Mouse (Mus musculus) heart, postnatal 36 days (tissue): Measurements from ENCODE around the gene Amd1. TPM values are rescaled to one million over a fixed set of nuclear protein-coding genes. Genes with fewer than 3 reads are reported as not detected.

Experiments
- DNase-seq, 2 experiments: peaks; one replicate each; pipeline ENCODE4 v3.0.0; 2021 to 2022
- intact Hi-C: fragments of 180-260 bp; cut with DNase I; formaldehyde crosslinking; loops from one replicate; pipeline ENCODE4 v1.15.1; 2025
- total RNA-seq, 2 experiments: library from RNA; stranded (reverse); gene quantifications; 2 replicates each; pipeline ENCODE4 v1.2.3; 2021

The Amd1 gene
- total RNA-seq, 2 experiments from 2014 or later = 67.0 to 88.5 TPM

- peak; percentile 29 to 45 for DNase-seq
- intact Hi-C loops = loop anchor here (1.0 to 10.0 kb wide), 5 partner anchors 44 to 623 kb away; partner anchors contain the start of genes Amd1, Cdc40, Ddo and Wasf1
These were observed 43.0 kb downstream of the Amd1 start for GRCm38 (mm10) chr10:40258976-40259375.

GRCm38 (mm10) chr10:40258401-40258966, 43.5 kb downstream of the Amd1 start:
- intact Hi-C loops = loop anchor here (2.0 to 10.0 kb wide), 4 partner anchors 44 to 624 kb away; partner anchors contain the start of genes Amd1, Cdc40, Ddo and Wasf1
- DNase-seq = peak; percentile 34 to 60

- intact Hi-C loops = loop anchor here (2.0 to 10.0 kb wide), 4 partner anchors 45 to 625 kb away; partner anchors contain the start of genes Amd1, Cdc40, Ddo and Wasf1
These were observed 44.4 kb downstream of the Amd1 start, which contains the start of gene Gtf3c6 for GRCm38 (mm10) chr10:40257414-40258255. Gene Gtf3c6, minus strand, starts transcription at chr10:40258108.

GRCm38 (mm10) chr10:40256716-40257115, 45.3 kb downstream of the Amd1 start:
- intact Hi-C loops = loop anchor here (5.0 to 10.0 kb wide), 2 partner anchors 378 to 626 kb away; partner anchors contain the start of genes Cdc40, Ddo and Wasf1
- peak; percentile 23 to 35 for DNase-seq

More at GRCm38 (mm10) chr10:40257414-40258255, 44.4 kb downstream of the Amd1 start, which contains the start of gene Gtf3c6:
- DNase-seq = peak; percentile 95 to 97

- DNase-seq = no peak
- intact Hi-C loops = loop anchor here (10.0 kb wide), 1 partner anchor 384 kb away; the partner anchor contains the start of gene Ddo
These were observed 51.0 kb downstream of the Amd1 start for GRCm38 (mm10) chr10:40250969-40251368.

GRCm38 (mm10) chr10:40249625-40250024, 52.4 kb downstream of the Amd1 start:
- intact Hi-C loops = loop anchor here (10.0 kb wide), 1 partner anchor 385 kb away; the partner anchor contains the start of gene Ddo
- DNase-seq = no peak

GRCm38 (mm10) chr10:40247166-40247716, 54.7 kb downstream of the Amd1 start:
- intact Hi-C loops = no loop called here
- DNase-seq = no peak

- intact Hi-C loops = no loop called here
- DNase-seq = peak; percentile 80 to 83
These were observed 55.4 kb downstream of the Amd1 start, which contains the start of gene Rpf2 for GRCm38 (mm10) chr10:40246374-40247165. Gene Rpf2, minus strand, starts transcription at chr10:40247036.

- intact Hi-C loops = no loop called here
- no peak for DNase-seq
These were observed 64.2 kb downstream of the Amd1 start for GRCm38 (mm10) chr10:40237826-40238225.

Other genes with a start within 250 kb of the Amd1 start
- 10 to 100 TPM; 17.8 to 23.8 TPM for gene Slc16a10, start 159.9 kb downstream of the Amd1 start, total RNA-seq
- gene Rpf2, start 55.1 kb downstream of the Amd1 start, total RNA-seq = 10 to 100 TPM in 1 of 2 experiments, 1 to 10 TPM in 1; 9.7 to 12.5 TPM
- 10 to 100 TPM; 21.6 to 25.5 TPM for gene Gtf3c6, start 44.1 kb downstream of the Amd1 start, total RNA-seq
- gene Cdk19, start 37.4 kb upstream of the Amd1 start, total RNA-seq = 10 to 100 TPM; 14.5 to 16.1 TPM